Mouse (Mus musculus): ENCODE measurements around the gene Pilra.
A peak's percentile ranks its signal among the peaks of the same experiment; 100 is the strongest.

Gene Pilra

GRCm38 (mm10) chr5:137778635-137779034, 57.4 kb downstream of the Pilra start, which contains the start of gene Ppp1r35:
Gene Ppp1r35, plus strand, starts transcription at chr5:137778849.
- DNase-seq: peak; percentile 96

GRCm38 (mm10) chr5:137777267-137777845, 58.7 kb downstream of the Pilra start:
- DNase-seq: no peak

GRCm38 (mm10) chr5:137776408-137776918, 59.6 kb downstream of the Pilra start:
- DNase-seq: peak; percentile 74

GRCm38 (mm10) chr5:137775587-137776290, 60.3 kb downstream of the Pilra start:
- DNase-seq: no peak

- no peak for DNase-seq
Measured at GRCm38 (mm10) chr5:137772755-137773154, 63.3 kb downstream of the Pilra start.
